Mouse (Mus musculus): Measurements from ENCODE around the gene Psmc2. TPM values are rescaled to one million over a fixed set of nuclear protein-coding genes. Genes with fewer than 3 reads are reported as not detected.

Psmc2 gene
- polyA plus RNA-seq, 1 experiment = 27.2 TPM

GRCm38 (mm10) chr5:21851679-21852340 is 66.7 kb downstream of the Psmc2 start:
- no peak for DNase-seq
- Histone ChIP-seq H3K4me3 (ENCODE audit: control insufficient read depth, insufficient read depth, low read length) (no peak overlapping the region), H3K27ac (ENCODE audit: control insufficient read depth, insufficient read depth, low read length) (no peak overlapping the region), H3K27me3 (ENCODE audit: control insufficient read depth, insufficient read depth, low read length) (no peaks in the 10 kb centered on the region), H3K36me3 (ENCODE audit: control insufficient read depth, insufficient read depth, low read length) (no peaks in the 10 kb centered on the region), H3K4me1 (replicated peaks; ENCODE audit: control insufficient read depth, insufficient read depth, low read length) (no peaks in the 10 kb centered on the region)
- 84% methylated on average over 10 of the region's 10 CpGs for WGBS
- TF ChIP-seq CTCF (IDR thresholded peaks at IDR 0.05; ENCODE audit: borderline replicate concordance, control insufficient read depth, extremely low read depth, insufficient read depth, low read length, poor library complexity) = no peak
- TF ChIP-seq POLR2A (IDR thresholded peaks at IDR 0.05; ENCODE audit: control insufficient read depth, extremely low read depth, insufficient read depth, low read length, poor library complexity) = no peak

Other genes with a start within 250 kb of the Psmc2 start
- gene Lrrc17, start 241.7 kb upstream of the Psmc2 start, polyA plus RNA-seq (2012; rRNA removed) = 1.6 and 2.0 TPM in 2 replicates
- gene Fbxl13, start 139.6 kb upstream of the Psmc2 start, polyA plus RNA-seq (2012; rRNA removed) = 0.09 and 0.12 TPM in 2 replicates
- 44.6 and 56.0 TPM in 2 replicates for gene Armc10, start 139.5 kb upstream of the Psmc2 start, polyA plus RNA-seq (2012; rRNA removed)
- 1.4 and 1.5 TPM in 2 replicates for gene Napepld, start 83.9 kb upstream of the Psmc2 start, polyA plus RNA-seq (2012; rRNA removed)
- gene Pmpcb, start 48.1 kb upstream of the Psmc2 start, polyA plus RNA-seq (2012; rRNA removed) = 29.3 and 34.0 TPM in 2 replicates
- 17.0 and 27.0 TPM in 2 replicates for gene Dnajc2, start within 50 bp of the Psmc2 start, polyA plus RNA-seq (2012; rRNA removed)
- gene Slc26a5, start 80.3 kb downstream of the Psmc2 start, polyA plus RNA-seq (2012; rRNA removed) = not detected in 2 replicates